Mouse (Mus musculus): Measurements from ENCODE around the gene Chd8. TPM values are rescaled to one million over a fixed set of nuclear protein-coding genes. Genes with fewer than 3 reads are reported as not detected.

Chd8 gene
- polyA plus RNA-seq, 1 experiment from 2014 or later, result 50.4 TPM

Other genes starting within 250 kb of the Chd8 start
- gene Tmem253, start 242.1 kb downstream of the Chd8 start, polyA plus RNA-seq (2015; fragmentation: Nextera tagmentation; extraction: Ambion mirVana), result 0.82 and 0.92 TPM in 2 replicates
- gene Zfp219, start 237.0 kb downstream of the Chd8 start, polyA plus RNA-seq (2015; fragmentation: Nextera tagmentation; extraction: Ambion mirVana), result 56.0 and 63.6 TPM in 2 replicates
- gene Olfr221, start 215.3 kb downstream of the Chd8 start, polyA plus RNA-seq (2015; fragmentation: Nextera tagmentation; extraction: Ambion mirVana), result not detected in 2 replicates
- 705 and 728 TPM in 2 replicates for gene Hnrnpc, start 153.8 kb downstream of the Chd8 start, polyA plus RNA-seq (2015; fragmentation: Nextera tagmentation; extraction: Ambion mirVana)
- 60.6 and 69.4 TPM in 2 replicates for gene Rpgrip1, start 147.1 kb downstream of the Chd8 start, polyA plus RNA-seq (2015; fragmentation: Nextera tagmentation; extraction: Ambion mirVana)
- 62.7 and 68.4 TPM in 2 replicates for gene Supt16, start 60.4 kb downstream of the Chd8 start, polyA plus RNA-seq (2015; fragmentation: Nextera tagmentation; extraction: Ambion mirVana)
- 55.5 and 60.8 TPM in 2 replicates for gene Tox4, start 21.4 kb upstream of the Chd8 start, polyA plus RNA-seq (2015; fragmentation: Nextera tagmentation; extraction: Ambion mirVana)
- gene Rab2b, start 21.8 kb upstream of the Chd8 start, polyA plus RNA-seq (2015; fragmentation: Nextera tagmentation; extraction: Ambion mirVana), result 60.6 and 63.4 TPM in 2 replicates
- gene Mettl3, start 47.3 kb upstream of the Chd8 start, polyA plus RNA-seq (2015; fragmentation: Nextera tagmentation; extraction: Ambion mirVana), result 50.4 and 57.8 TPM in 2 replicates
- gene Sall2, start 71.0 kb upstream of the Chd8 start, polyA plus RNA-seq (2015; fragmentation: Nextera tagmentation; extraction: Ambion mirVana), result 56.6 and 56.9 TPM in 2 replicates
- gene Olfr1513, start 98.6 kb upstream of the Chd8 start, polyA plus RNA-seq (2015; fragmentation: Nextera tagmentation; extraction: Ambion mirVana), result not detected in 2 replicates
- gene Olfr1512, start 121.4 kb upstream of the Chd8 start, polyA plus RNA-seq (2015; fragmentation: Nextera tagmentation; extraction: Ambion mirVana), result not detected in 2 replicates
- not detected in 2 replicates for gene Olfr1511, start 139.6 kb upstream of the Chd8 start, polyA plus RNA-seq (2015; fragmentation: Nextera tagmentation; extraction: Ambion mirVana)
- not detected in 2 replicates for gene Olfr1510, start 156.6 kb upstream of the Chd8 start, polyA plus RNA-seq (2015; fragmentation: Nextera tagmentation; extraction: Ambion mirVana)
- gene Olfr1509, start 185.2 kb upstream of the Chd8 start, polyA plus RNA-seq (2015; fragmentation: Nextera tagmentation; extraction: Ambion mirVana), result not detected in 2 replicates
- gene Olfr1508, start 209.7 kb upstream of the Chd8 start, polyA plus RNA-seq (2015; fragmentation: Nextera tagmentation; extraction: Ambion mirVana), result not detected in 2 replicates
- gene Olfr1507, start 238.0 kb upstream of the Chd8 start, polyA plus RNA-seq (2015; fragmentation: Nextera tagmentation; extraction: Ambion mirVana), result not detected in 2 replicates

Data from midbrain, embryonic 13.5 days (tissue).